Mouse (Mus musculus) large intestine, adult 2 months (tissue): ENCODE measurements at regions not wholly inside any gene's neighbourhood (a gene's known extent, or its start where the extent isn't known, plus 50 kb on each side); places are given as distances from the start of the nearest gene placed in this dataset.

ENCODE experiments used
- DNase-seq: peaks from one replicate; pipeline ENCODE4 v3.0.0-alpha.2; 2012; ENCODE audit warnings: low read depth, low spot score
- WGBS: fragments of 180-500 bp; shearing (Covaris S2); methylation state at CpG from one replicate; pipeline ENCODE4 v1.1.7; 2018; 5-methylcytosine and 5-hydroxymethylcytosine counted together

DNA sequence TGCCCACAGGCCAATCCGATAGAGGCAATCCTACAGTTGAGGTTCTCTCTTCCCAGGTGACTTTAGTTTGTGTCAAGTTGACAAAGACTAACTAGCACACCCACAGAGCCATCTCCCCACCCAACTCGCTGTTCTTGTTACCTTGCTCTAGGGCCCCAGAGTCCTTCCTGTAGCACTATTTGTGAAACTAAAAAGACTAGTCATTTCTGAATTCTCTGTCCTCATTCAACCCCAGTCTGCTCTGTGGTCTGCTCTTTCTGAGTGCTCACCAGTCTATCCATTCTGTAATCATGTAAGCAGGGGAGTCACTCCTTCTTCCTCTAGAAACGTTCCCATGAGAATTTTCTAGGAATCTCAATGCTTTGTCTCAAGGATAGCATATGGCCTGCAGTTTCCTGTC is 184.2 kb upstream of the Xylt1 start:
- WGBS, result 67% methylated on average over 3 of the region's 3 CpGs
- DNase-seq, result no peak

DNA sequence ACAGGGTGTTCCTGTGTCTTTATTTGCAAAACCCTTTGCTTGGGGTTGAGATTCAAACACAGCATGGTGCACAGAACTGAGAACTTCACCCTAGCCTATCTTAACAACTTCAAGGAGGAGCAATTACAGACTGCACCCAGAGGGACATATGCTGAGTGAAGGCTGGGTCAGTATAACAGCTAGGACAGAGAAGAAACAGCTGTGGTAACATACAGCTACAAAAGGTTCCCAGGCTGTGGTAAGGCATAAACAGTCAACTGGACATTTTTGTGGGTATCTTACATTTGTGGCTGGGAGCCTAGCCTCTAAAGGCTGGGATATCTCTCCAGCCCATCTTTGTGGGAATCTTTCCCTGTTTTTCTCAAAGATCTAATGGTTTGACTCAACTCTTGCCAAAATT is 154.5 kb upstream of the Xylt1 start:
- no peak for DNase-seq

DNA sequence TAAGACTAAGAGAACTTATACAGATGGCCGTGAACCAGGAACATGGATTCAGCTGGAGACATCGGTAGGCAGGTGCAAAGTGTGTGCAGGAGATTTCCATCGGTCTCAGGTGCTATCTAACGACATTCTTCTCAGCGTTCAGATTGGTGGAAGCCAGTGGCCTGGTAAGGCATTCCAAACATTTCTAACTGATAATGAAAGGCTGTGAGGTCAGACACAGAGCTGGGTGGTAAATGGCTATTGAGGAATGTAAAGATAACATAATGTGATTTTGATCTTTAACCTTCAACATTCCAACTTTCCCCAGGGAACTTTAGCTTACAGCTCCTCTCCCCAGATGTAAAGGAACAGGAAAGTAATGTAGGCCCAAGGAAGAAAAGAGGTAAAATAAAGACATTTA is 151.2 kb upstream of the Xylt1 start:
- DNase-seq, result no peak
- 20% methylated on average over 5 of the region's 5 CpGs for WGBS

- no peak for DNase-seq
- WGBS, result 87% methylated on average over 9 of the region's 9 CpGs
Measured at GRCm38 (mm10) chr7:117256819-117257218, 124.0 kb upstream of the Xylt1 start.

DNA sequence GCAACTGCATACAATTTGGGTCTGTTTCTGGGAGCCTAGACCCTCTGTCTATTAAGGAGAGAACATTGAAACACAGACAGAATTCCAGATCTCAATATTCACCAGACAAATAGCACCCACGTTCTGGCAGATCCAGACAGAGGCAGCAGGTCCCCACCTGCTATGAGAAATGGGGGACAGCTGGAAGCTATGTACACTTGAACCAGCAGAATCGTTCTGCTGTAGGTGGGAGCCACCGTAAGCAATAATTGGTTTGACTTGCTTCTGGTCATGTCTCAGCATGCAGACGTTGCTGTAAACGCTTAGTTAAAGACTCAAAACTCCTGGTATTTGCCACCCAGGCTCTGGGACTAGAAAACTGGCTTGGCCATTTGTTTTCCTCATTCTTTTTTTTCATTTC is 122.2 kb upstream of the Xylt1 start:
- WGBS, result 69% methylated on average over 5 of the region's 5 CpGs

DNA sequence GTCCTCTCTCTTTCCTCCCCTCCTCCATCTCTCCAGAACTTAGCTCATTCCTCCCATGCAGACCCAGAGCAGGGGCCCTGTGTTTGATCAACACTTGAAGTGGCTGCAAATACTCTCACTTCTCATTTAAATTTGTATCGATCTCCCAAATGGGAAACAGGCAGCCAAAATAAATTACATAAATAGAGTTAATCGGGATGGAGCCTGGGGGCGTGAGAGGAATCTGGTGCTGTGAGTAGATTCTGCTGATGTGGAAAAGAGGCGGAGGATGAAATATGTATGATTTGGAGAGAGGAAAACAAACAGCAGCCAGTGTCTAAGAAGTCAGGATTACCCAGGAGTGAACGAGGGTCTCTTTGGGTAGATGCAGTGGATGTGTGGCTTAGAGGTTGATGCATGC is 121.6 kb upstream of the Xylt1 start:
- WGBS, result 67% methylated on average over 5 of the region's 5 CpGs
- no peak for DNase-seq

More for the DNA sequence above, 122.2 kb upstream of the Xylt1 start:
- DNase-seq, result no peak

- WGBS, result 65% methylated on average over 6 of the region's 6 CpGs
Measured at GRCm38 (mm10) chr7:117259674-117260294, 121.0 kb upstream of the Xylt1 start.

GRCm38 (mm10) chr7:117260596-117260995 is 120.2 kb upstream of the Xylt1 start:
- WGBS, result 69% methylated on average over 3 of the region's 3 CpGs
- DNase-seq, result no peak

More at GRCm38 (mm10) chr7:117259674-117260294, 121.0 kb upstream of the Xylt1 start:
- no peak for DNase-seq

DNA sequence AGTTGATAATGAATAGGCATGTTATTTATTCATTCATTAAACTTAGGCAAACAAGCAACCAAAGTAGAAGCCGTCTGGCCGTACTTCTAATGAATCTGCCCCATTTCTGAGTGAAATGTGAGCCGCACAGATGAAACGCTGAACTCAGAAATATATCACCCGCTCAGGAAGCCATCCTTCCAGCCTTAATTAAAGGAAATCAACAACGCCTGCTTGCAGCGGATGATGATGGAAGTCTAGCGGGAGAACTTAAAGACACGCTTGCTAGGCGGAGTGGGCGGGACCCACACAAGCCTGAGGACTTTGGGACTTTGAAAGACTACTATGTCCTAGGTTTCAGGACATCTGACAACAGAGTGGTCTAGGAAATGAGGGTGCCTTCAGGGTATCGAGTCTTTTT is 117.7 kb upstream of the Xylt1 start:
- no peak for DNase-seq
- 93% methylated on average over 12 of the region's 12 CpGs for WGBS

GRCm38 (mm10) chr7:117264341-117264740 is 116.4 kb upstream of the Xylt1 start:
- DNase-seq, result no peak
- 44% methylated on average over 6 of the region's 6 CpGs for WGBS

- WGBS, result 87% methylated on average over 7 of the region's 7 CpGs
- no peak for DNase-seq
Measured at GRCm38 (mm10) chr7:117268096-117268495, 112.7 kb upstream of the Xylt1 start.

- no peak for DNase-seq
- 73% methylated on average over 10 of the region's 10 CpGs for WGBS
Measured at GRCm38 (mm10) chr7:117269263-117269897, 111.4 kb upstream of the Xylt1 start.

DNA sequence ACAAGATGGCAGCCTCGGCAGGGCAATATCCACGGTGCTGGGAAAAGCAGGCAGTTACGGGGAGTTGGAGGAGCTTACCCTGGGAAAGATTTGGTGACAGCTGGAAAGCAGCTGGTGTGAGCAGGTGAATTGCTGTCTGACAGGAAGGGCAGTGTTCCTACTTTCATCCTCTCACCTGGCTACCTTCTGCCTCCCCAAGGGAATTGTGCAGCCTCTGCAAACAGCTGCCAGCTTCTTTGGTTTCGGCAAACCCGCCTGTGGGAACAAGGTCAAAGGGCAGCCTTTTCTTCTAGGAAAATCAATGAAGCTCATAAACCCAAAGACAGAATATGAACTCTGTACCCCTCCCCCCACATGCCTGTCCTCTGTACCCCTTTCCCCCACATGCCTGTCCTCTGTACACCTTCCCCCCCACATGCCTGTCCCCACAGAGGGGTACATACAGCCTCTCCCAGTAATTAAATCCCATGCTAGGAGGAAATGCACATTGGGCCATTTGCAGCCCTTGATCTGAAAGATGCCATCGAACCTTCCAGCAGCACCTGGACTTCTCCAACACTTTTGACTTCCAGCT is 102.3 kb upstream of the Xylt1 start:
- 23% methylated on average over 6 of the region's 6 CpGs for WGBS

DNA sequence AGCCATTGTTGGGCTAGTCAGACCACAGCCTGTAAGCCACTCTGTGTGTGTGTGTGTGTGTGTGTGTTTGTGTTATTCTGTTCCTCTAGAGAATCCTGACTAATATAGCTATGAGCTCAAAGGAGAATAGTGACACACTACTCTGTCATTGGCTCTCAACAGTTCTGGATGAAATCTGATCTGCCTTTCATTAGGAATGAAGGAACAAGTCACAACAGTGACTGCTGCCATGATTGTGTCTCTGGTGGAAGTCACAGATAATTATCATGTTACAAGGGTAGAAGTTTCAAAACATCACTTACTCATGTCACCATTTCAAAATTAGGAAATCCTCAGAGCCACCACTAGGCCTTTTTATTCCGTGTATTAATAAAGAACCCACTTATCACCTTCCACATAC is 98.6 kb upstream of the Xylt1 start:
- no peak for DNase-seq
- WGBS, result 90% methylated on average over 1 of the region's 1 CpGs

More for the DNA sequence above, 102.3 kb upstream of the Xylt1 start:
- DNase-seq, result no peak

GRCm38 (mm10) chr7:117285206-117285605 is 95.6 kb upstream of the Xylt1 start:
- 81% methylated on average over 3 of the region's 3 CpGs for WGBS
- no peak for DNase-seq

GRCm38 (mm10) chr7:117285985-117286384 is 94.8 kb upstream of the Xylt1 start:
- 26% methylated on average over 5 of the region's 5 CpGs for WGBS
- no peak for DNase-seq

GRCm38 (mm10) chr7:117303705-117304104 is 77.1 kb upstream of the Xylt1 start:
- DNase-seq, result peak; percentile 13
- WGBS, result 12% methylated on average over 2 of the region's 2 CpGs

DNA sequence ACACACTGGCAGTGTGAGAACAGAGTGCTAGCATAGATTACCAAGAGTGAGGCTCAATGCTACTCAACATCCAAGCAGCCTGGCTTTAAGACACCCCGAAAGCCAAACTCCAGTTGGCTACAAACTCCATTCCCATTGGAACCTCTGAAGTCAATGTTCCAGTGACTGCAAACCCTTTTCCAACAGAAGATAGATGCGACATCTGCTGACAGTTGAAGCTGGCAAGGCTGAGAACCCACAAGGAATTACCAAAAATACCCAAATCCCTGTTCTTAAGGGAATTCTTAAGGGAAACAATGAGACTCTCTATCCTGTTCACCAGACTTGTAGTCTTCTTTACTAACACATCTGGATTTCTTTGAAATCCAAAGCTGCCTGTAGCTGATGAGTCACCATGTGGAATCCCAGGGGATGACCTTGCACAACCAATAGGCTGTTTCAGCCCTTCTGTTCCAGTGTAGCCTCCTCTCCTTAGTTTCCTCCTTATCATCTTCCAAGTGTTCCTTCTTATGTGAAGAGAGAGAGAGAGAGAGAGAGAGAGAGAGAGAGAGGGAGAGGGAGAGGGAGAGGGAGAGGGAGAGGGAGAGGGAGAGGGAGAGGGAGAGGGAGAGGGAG is 70.1 kb upstream of the Xylt1 start:
- 79% methylated on average over 2 of the region's 2 CpGs for WGBS
- no peak for DNase-seq

DNA sequence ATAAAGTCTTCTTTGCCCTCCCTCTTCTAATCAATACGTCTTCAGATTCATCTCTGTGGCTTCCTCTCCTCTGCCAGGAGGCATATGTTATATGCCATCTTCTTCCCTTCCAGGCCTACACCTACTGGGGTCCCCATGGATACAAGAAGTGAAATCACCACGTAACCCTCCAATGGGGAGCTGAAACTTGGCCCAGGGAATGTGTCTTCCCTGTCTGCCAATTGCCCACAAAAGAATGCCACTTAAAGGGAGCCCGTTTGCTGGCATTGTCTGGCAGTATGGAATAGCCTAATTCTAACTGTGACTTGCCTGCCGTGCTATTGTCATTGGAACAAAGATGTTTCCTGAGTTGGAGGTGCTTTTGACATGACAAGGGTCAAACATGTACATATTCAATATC is 69.5 kb upstream of the Xylt1 start:
- no peak for DNase-seq
- whole genome bisulfite sequencing, result 66% methylated on average over 4 of the region's 4 CpGs

GRCm38 (mm10) chr7:117316126-117316805 is 64.5 kb upstream of the Xylt1 start:
- WGBS, result 69% methylated on average over 5 of the region's 5 CpGs
- DNase-seq, result no peak
